Mouse (Mus musculus) intestine, embryonic 16.5 days (tissue): Measurements from ENCODE around the gene Ina. TPM values are rescaled to one million over a fixed set of nuclear protein-coding genes. Genes with fewer than 3 reads are reported as not detected.

Experiments
- ATAC-seq: fragments of 200-750 bp; cut with Nextera tagmentation; 2 replicates; pipeline ENCODE4 v1.8.0; 2017; ENCODE audit warnings: moderate TSS enrichment, moderate library complexity
- H3K27ac ChIP-seq: fragments of 300-500 bp; sonication (generic); 2 replicates; pipeline ENCODE4 v1.5.1; 2014; ENCODE audit warnings: mild to moderate bottlenecking, low read length
- H3K27me3 ChIP-seq: fragments of 300-500 bp; sonication (generic); replicated peaks from 2 replicates; pipeline ENCODE4 v1.6.1; 2014; ENCODE audit warnings: low read length, control low read depth, mixed read lengths; ENCODE audit not compliant: control insufficient read depth, insufficient read depth
- H3K36me3 ChIP-seq: fragments of 300-500 bp; sonication (generic); 2 replicates; pipeline ENCODE4 v1.6.1; 2014; ENCODE audit warnings: low read length, control low read depth; ENCODE audit not compliant: control insufficient read depth, insufficient read depth
- H3K4me1 ChIP-seq: fragments of 300-500 bp; sonication (generic); 2 replicates; pipeline ENCODE4 v1.6.1; 2014; ENCODE audit warnings: low read length, control low read depth, mixed read lengths; ENCODE audit not compliant: control insufficient read depth, insufficient read depth
- H3K4me2 ChIP-seq: fragments of 300-500 bp; sonication (generic); 2 replicates; pipeline ENCODE4 v1.6.1; 2014; ENCODE audit warnings: low read depth, low read length, control low read depth
- H3K4me3 ChIP-seq: fragments of 300-500 bp; sonication (generic); 2 replicates; pipeline ENCODE4 v1.5.1; 2014; ENCODE audit warnings: mild to moderate bottlenecking, low read length
- H3K9ac ChIP-seq: fragments of 300-500 bp; sonication (generic); 2 replicates; pipeline ENCODE4 v1.6.1; 2014; ENCODE audit warnings: low read depth, low read length
- H3K9me3 ChIP-seq: fragments of 300-500 bp; sonication (generic); 2 replicates; pipeline ENCODE4 v1.6.1; 2016; ENCODE audit warnings: low read length, control low read depth; ENCODE audit not compliant: control insufficient read depth
- WGBS: fragments of 180-500 bp; shearing (Covaris S2); extraction: QIAGEN DNeasy Blood & Tissue Kit; methylation state at CpG from one replicate; pipeline ENCODE4 v1.1.7; 2014; 5-methylcytosine and 5-hydroxymethylcytosine counted together
- polyA plus RNA-seq: library from polyadenylated mRNA; unstranded; fragments of >200 nt; fragmentation: Nextera tagmentation; extraction: Ambion mirVana; gene quantifications from 2 replicates; pipeline ENCODE4 v1.2.1, GENCODE M21; 2015

Gene Ina
- polyA plus RNA-seq, 1 experiment from 2014 or later, result 5.6 TPM

DNA sequence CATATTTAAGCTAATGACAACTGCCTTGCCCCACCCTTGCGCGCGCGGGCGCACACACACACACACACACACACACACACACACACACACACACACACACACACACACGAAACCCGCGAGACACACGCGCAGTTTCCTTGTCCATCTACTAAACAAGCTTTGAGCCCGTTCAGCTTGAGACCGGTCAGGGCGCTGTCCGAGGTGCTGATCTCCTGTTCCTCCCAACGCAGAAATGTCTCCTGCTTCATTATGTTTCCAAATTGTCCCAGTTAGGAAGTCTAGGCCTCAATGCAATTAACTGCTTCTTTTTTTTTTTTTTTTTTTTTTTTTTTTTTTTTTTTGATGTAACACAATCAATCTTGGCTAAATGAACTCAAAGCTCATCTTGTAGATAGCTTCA is 2.0 kb downstream of the Ina start:
- H3K27ac ChIP-seq, result no peak overlapping the region
- no peaks in the 10 kb centered on the region for H3K9me3 ChIP-seq
- peaks cover 51% of the 10 kb centered on the region for H3K27me3 ChIP-seq
- peaks cover 13% of the 10 kb centered on the region for H3K4me1 ChIP-seq
- no peak overlapping the region for H3K9ac ChIP-seq
- H3K36me3 ChIP-seq, result no peaks in the 10 kb centered on the region
- no peak overlapping the region for H3K4me2 ChIP-seq
- WGBS, result under 1% methylated on average over 15 of the region's 15 CpGs
- no peak overlapping the region for H3K4me3 ChIP-seq
- ATAC-seq, result no peak

DNA sequence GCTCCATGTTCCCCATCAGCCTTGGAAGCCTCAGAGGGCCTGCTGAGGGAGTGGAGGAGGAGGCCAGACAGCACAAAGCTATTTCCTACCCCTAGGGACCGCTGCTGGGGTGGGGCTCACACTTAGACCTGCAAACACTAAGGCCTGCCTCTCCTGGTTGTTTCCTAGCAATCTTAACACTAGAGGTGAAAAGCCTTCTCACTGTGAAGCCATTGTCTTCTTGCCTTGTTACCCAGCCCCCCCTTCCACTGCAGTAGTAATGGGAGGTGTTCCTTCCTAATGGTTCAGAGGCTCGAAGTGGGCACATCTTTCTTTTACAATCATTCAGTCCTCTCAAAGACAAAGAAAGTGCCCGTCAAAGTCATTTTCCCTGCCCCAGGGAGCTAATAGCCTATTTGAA is 3.3 kb downstream of the Ina start:
- H3K27me3 ChIP-seq, result peaks cover 43% of the 10 kb centered on the region
- WGBS, result 6% methylated on average over 3 of the region's 3 CpGs
- H3K4me1 ChIP-seq, result peaks cover 13% of the 10 kb centered on the region
- no peak overlapping the region for H3K4me2 ChIP-seq
- no peak overlapping the region for H3K4me3 ChIP-seq
- H3K9ac ChIP-seq, result no peak overlapping the region
- H3K9me3 ChIP-seq, result no peaks in the 10 kb centered on the region
- H3K36me3 ChIP-seq, result no peaks in the 10 kb centered on the region
- no peak for ATAC-seq
- no peak overlapping the region for H3K27ac ChIP-seq

DNA sequence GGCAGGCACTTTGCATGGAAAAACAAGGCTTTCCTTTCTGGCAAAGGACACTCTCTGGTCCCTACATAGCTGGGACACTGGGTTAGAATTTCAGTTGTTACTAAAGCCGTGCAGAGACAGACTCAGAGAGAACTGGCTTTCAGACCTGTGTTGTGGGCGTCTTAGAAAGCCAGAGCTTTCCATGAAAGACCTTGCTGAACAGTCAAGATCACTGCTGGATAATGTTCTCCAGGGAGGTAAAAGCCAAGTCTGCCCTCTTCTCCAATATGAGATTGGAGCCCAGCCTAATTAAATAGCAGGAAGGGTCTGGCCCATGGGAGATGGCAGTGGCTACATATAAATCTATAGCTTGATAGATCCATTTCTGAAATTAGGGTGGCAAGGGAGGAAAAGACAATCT is 3.8 kb downstream of the Ina start:
- no peak for ATAC-seq
- 45% methylated on average over 2 of the region's 2 CpGs for WGBS
- H3K27me3 ChIP-seq, result peaks cover 38% of the 10 kb centered on the region

DNA sequence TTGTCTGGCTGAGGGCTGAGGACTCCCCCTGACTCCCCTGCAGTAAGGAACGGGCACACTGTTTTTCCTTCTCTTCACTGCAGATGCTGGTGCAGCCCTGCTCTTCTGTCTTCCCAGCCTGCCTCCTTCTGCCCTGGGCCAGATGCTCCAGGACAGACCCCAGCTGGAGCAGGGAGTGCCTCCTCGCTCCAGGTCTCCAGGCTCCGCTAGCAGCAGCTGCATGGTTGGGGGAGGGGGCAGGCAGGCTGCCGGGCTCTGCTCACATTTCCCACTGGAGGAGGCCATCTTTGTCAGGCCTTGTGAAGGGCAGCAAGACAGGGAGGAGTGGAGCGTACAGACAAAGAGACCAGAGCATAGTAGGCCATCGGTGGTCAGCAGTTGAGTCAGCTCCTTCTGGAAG is 4.8 kb downstream of the Ina start:
- no peaks in the 10 kb centered on the region for H3K9me3 ChIP-seq
- ATAC-seq, result no peak
- 22% methylated on average over 6 of the region's 6 CpGs for WGBS

More for the DNA sequence above, 3.8 kb downstream of the Ina start:
- H3K9ac ChIP-seq, result no peak overlapping the region
- no peak overlapping the region for H3K27ac ChIP-seq
- no peak overlapping the region for H3K4me2 ChIP-seq
- H3K9me3 ChIP-seq, result no peaks in the 10 kb centered on the region
- no peak overlapping the region for H3K4me3 ChIP-seq
- H3K4me1 ChIP-seq, result peaks cover 13% of the 10 kb centered on the region
- no peaks in the 10 kb centered on the region for H3K36me3 ChIP-seq

DNA sequence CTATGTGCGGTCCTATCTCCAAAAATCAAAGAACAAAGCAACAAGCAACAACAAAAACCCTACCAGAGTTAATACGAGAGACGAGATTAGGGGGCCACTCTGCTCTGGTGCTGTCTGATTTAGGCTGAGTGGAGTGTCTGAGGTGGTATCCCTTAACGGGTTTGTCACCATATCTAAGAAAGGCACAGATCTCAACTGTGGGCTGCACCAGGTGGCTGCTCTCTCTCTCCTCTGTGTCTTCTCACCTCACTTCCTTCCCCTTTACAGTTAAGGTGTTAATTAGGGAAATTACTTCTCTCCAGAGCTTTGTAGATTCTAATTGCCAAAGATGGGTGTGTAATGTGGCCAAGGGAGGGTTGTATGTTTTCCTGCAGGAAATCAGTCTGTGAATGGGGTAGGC is 8.2 kb downstream of the Ina start:
- WGBS, result 91% methylated on average over 4 of the region's 4 CpGs

More for the DNA sequence above, 4.8 kb downstream of the Ina start:
- no peaks in the 10 kb centered on the region for H3K36me3 ChIP-seq
- peaks cover 28% of the 10 kb centered on the region for H3K27me3 ChIP-seq
- H3K9ac ChIP-seq, result no peak overlapping the region
- no peak overlapping the region for H3K27ac ChIP-seq
- H3K4me2 ChIP-seq, result no peak overlapping the region
- no peak overlapping the region for H3K4me3 ChIP-seq
- peaks cover 12% of the 10 kb centered on the region for H3K4me1 ChIP-seq

DNA sequence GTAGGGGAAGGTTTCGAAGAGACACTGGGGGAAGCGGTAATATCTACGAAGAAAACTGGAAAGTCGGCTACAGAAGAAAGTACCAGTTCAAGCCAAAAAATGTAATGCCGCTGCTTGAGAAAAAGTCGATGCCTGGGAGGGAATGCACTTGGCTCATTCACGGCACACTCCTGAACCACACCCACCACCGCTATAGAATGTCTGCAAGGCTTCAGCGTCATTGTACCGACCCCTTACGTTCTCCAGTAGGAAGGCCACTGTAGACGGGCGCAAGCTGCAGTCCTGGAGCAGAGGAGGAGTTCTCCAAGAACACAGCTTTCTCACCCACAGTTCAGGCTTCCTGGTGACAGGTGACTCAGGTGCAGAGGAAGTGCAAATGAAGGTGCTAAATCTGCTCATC is 9.0 kb downstream of the Ina start:
- Histone ChIP-seq H3K27ac (no peak overlapping the region), H3K4me2 (no peak overlapping the region), H3K9ac (no peak overlapping the region), H3K4me3 (no peak overlapping the region), H3K9me3 (no peaks in the 10 kb centered on the region), H3K36me3 (no peaks in the 10 kb centered on the region), H3K4me1 (no peaks in the 10 kb centered on the region), H3K27me3 (no peaks in the 10 kb centered on the region)
- no peak for ATAC-seq
- 85% methylated on average over 13 of the region's 13 CpGs for WGBS

More for the DNA sequence above, 8.2 kb downstream of the Ina start:
- Histone ChIP-seq H3K36me3 (no peaks in the 10 kb centered on the region), H3K9me3 (no peaks in the 10 kb centered on the region), H3K4me3 (no peak overlapping the region), H3K4me1 (no peaks in the 10 kb centered on the region), H3K4me2 (no peak overlapping the region), H3K9ac (no peak overlapping the region), H3K27ac (no peak overlapping the region), H3K27me3 (peaks cover 7% of the 10 kb centered on the region)
- ATAC-seq, result no peak

DNA sequence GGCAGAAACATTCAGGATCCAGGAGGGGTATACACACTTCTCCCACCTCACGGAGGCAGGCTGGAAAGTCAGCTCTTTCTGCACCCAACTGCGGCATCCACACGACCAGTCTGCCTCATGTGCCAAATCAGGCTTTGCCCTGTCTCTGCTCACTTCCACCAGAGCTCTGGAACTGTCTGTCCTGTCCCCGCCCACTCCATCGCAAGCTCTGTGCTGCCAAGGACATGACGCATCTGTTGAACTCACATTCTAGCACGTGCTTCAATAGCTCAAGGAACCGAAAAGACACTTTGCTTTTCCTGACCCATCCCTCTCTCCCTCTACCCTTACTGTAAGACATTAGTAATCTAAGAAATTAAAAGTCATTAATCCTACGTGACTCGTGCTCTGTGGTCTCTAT is 10.5 kb downstream of the Ina start:
- H3K27me3 ChIP-seq, result no peaks in the 10 kb centered on the region
- no peak overlapping the region for H3K4me3 ChIP-seq
- no peaks in the 10 kb centered on the region for H3K4me1 ChIP-seq
- no peak overlapping the region for H3K9ac ChIP-seq
- ATAC-seq, result no peak
- no peak overlapping the region for H3K27ac ChIP-seq
- 62% methylated on average over 10 of the region's 10 CpGs for WGBS
- H3K9me3 ChIP-seq, result no peaks in the 10 kb centered on the region
- H3K4me2 ChIP-seq, result no peak overlapping the region
- H3K36me3 ChIP-seq, result no peaks in the 10 kb centered on the region

DNA sequence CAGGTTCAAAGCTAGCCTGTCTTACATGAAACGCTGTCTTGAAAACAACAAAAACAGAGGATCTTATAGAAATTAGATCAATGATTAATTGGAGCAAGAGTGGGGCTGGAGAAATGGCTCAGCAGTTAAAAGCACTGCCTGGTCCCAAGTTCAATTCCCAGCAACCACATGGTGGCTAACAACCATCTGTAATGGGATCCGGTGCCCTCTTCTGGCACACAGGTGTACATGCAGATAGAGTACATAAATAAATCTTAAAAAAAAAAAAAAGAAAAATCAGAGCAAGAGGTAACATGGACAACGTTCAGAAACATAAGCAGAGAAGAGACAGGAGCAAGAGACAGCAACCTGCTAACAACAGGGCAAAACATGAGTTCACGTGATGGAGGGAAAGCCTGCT is 12.0 kb downstream of the Ina start:
- Histone ChIP-seq H3K27me3 (no peaks in the 10 kb centered on the region), H3K27ac (no peak overlapping the region), H3K9ac (no peak overlapping the region), H3K4me3 (no peak overlapping the region), H3K4me2 (no peak overlapping the region), H3K36me3 (no peaks in the 10 kb centered on the region), H3K9me3 (no peaks in the 10 kb centered on the region), H3K4me1 (no peaks in the 10 kb centered on the region)
- WGBS, result 84% methylated on average over 4 of the region's 4 CpGs
- ATAC-seq, result no peak

DNA sequence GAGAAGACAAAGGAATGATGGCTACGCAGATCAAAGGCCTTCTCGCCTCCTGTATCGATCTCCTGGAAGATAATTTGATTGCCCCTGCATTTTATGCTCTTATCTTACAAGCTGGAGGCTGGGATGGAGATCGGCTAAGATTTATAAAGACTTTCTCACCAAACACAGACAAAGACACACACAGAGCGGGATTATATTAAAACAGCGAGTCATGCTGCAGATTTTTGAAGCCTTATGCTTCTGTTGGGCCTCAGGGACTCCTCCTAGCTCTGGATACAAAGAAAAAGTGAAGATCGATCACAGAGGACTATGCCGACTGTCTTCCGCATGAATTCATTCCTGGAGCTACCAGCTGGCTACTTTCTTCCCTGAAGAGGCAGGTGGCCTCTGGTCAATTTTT is 15.3 kb downstream of the Ina start:
- no peaks in the 10 kb centered on the region for H3K27me3 ChIP-seq
- ATAC-seq, result no peak
- H3K9me3 ChIP-seq, result no peaks in the 10 kb centered on the region
- no peak overlapping the region for H3K9ac ChIP-seq
- 76% methylated on average over 9 of the region's 9 CpGs for WGBS
- H3K4me3 ChIP-seq, result no peak overlapping the region
- no peak overlapping the region for H3K27ac ChIP-seq
- H3K4me2 ChIP-seq, result no peak overlapping the region
- H3K36me3 ChIP-seq, result 0 out of 2 replicates have a peak, but pooled peaks cover 5% of the 10 kb centered on the region
- no peaks in the 10 kb centered on the region for H3K4me1 ChIP-seq

DNA sequence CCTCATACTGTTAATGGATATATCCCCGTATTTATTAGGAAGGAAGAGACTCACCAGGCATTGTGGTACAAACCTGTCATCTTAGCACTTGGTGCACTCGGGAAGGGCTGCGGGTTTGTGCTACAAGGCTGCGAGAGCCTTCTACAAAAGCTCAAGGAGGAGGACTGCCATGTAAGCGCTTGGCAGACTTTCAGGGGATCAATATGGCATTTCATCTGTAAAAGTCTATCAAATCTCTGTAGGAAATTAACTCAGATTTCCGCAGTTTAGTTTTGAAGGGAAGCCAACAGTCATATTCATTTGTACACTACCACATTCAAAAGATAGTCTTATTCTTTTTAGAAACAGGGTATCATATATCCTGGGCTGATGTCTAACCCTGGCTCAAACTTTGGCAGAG is 17.3 kb downstream of the Ina start:
- Histone ChIP-seq H3K4me1 (no peaks in the 10 kb centered on the region), H3K27ac (no peak overlapping the region), H3K9ac (no peak overlapping the region), H3K9me3 (no peaks in the 10 kb centered on the region), H3K4me2 (no peak overlapping the region), H3K36me3 (0 out of 2 replicates have a peak, but pooled peaks cover 7% of the 10 kb centered on the region), H3K4me3 (no peak overlapping the region), H3K27me3 (no peaks in the 10 kb centered on the region)
- ATAC-seq, result no peak
- 91% methylated on average over 6 of the region's 6 CpGs for WGBS
